Mouse (Mus musculus): ENCODE data around the gene Ntf3. TPM values are rescaled to one million over a fixed set of nuclear protein-coding genes. Genes with fewer than 3 reads are reported as not detected.

Ntf3 gene
- total RNA-seq, 2 experiments from 2014 or later, result 12.5 to 14.0 TPM

DNA sequence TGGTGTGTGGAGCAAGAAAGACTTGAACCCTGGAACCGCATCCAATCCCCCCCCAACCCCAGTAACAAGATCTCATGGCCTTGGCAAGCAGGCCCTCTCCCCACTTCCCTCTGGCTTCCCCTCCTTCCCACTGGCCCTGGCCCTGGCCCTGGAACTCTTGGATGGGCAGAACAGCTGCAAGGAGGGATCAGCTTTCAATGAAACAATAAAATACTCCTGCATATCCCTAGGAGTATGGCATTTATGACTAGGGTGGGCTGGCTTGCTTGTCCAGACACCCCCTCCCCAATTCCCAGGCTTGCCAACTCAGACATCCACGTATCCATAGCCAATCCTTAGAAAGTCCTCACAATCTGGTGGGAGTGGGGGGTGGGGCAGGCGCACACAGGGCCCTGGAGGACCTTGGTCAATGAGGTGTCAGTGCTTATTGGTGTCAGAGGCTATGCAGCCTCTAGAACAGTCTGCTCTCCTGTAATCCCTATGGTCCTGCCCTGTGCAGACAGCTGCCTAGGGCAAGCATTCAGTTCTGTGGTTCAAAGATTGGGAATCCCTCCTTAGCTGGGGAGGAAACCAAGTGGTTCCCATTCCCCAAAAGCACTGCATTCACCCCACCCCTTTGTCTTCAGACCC is 80.3 kb downstream of the Ntf3 start:
- no peak for TF ChIP-seq CTCF (conservative IDR thresholded peaks at IDR 0.05)
- Histone ChIP-seq H3K4me3 (no peak overlapping the region), H3K27ac (no peak overlapping the region)
- no peak for DNase-seq (ENCODE audit: low spot score in 2 of 2)

- no peak overlapping the region for H3K27ac ChIP-seq
- no peak for DNase-seq (ENCODE audit: low spot score in 2 of 2)
Observed at GRCm38 (mm10) chr6:126080531-126080930, 86.2 kb downstream of the Ntf3 start.

GRCm38 (mm10) chr6:126057706-126058105 is 109.0 kb downstream of the Ntf3 start:
- no peak overlapping the region for H3K27ac ChIP-seq
- TF ChIP-seq CTCF (conservative IDR thresholded peaks at IDR 0.05), result no peak
- no peak for DNase-seq (ENCODE audit: low spot score in 2 of 2)
- no peak overlapping the region for H3K4me3 ChIP-seq

More at GRCm38 (mm10) chr6:126080531-126080930, 86.2 kb downstream of the Ntf3 start:
- no peak overlapping the region for H3K4me3 ChIP-seq
- no peak for TF ChIP-seq CTCF (conservative IDR thresholded peaks at IDR 0.05)

GRCm38 (mm10) chr6:126053136-126053535 is 113.6 kb downstream of the Ntf3 start:
- no peak overlapping the region for H3K4me3 ChIP-seq
- H3K27ac ChIP-seq, result no peak overlapping the region
- TF ChIP-seq CTCF (conservative IDR thresholded peaks at IDR 0.05), result no peak
- no peak for DNase-seq (ENCODE audit: low spot score in 2 of 2)

Measured in layer of hippocampus, adult 2 months (tissue).